Mouse (Mus musculus): Measurements from ENCODE around the gene Stk39. TPM values are rescaled to one million over a fixed set of nuclear protein-coding genes. Genes with fewer than 3 reads are reported as not detected.
"Not testable (repeated sequence)": the region's sequence is repeated elsewhere in the genome, so short reads cannot be mapped to it uniquely, and the experiment has no call there.

The Stk39 gene
- total RNA-seq, 2 experiments from 2014 or later: 77.5 to 80.1 TPM

- peak in 1 of 2 experiments; percentile 48 for DNase-seq (ENCODE audit: low spot score in 2 of 2)
- intact Hi-C loops (cut with DNase I): loop anchor here (5.0 kb wide), 1 partner anchor 51 kb away; no protein-coding TSS in a partner anchor
Observed at GRCm38 (mm10) chr2:68256472-68256871, 215.6 kb downstream of the Stk39 start.

DNA sequence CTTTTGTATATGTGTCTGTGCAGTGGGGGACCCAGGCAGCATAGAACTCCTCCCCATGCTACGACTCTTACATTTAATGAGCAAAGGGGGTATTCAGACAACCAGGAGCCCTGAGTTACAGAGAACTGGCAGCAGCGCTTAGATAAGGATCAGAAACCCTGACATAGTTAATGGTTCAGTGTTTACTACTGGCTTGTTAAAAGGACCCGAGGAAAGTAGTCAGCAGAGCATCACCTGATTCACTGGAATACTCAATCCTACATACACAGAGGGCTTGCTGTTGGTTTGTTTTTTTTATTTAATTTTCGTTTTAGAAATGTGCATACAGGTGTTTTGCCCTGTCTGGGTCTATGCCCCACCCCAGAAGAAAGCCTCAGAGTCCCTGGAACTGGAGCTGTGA, 217.3 kb downstream of the Stk39 start:
- intact Hi-C loops (cut with DNase I): loop anchor here (5.0 kb wide), 1 partner anchor 53 kb away; no protein-coding TSS in a partner anchor

GRCm38 (mm10) chr2:68253222-68253621, 218.8 kb downstream of the Stk39 start:
- intact Hi-C loops (cut with DNase I): no loop called here
- no peak for DNase-seq (ENCODE audit: low spot score in 2 of 2)

More for the DNA sequence above, 217.3 kb downstream of the Stk39 start:
- DNase-seq (ENCODE audit: low spot score in 2 of 2): no peak

DNA sequence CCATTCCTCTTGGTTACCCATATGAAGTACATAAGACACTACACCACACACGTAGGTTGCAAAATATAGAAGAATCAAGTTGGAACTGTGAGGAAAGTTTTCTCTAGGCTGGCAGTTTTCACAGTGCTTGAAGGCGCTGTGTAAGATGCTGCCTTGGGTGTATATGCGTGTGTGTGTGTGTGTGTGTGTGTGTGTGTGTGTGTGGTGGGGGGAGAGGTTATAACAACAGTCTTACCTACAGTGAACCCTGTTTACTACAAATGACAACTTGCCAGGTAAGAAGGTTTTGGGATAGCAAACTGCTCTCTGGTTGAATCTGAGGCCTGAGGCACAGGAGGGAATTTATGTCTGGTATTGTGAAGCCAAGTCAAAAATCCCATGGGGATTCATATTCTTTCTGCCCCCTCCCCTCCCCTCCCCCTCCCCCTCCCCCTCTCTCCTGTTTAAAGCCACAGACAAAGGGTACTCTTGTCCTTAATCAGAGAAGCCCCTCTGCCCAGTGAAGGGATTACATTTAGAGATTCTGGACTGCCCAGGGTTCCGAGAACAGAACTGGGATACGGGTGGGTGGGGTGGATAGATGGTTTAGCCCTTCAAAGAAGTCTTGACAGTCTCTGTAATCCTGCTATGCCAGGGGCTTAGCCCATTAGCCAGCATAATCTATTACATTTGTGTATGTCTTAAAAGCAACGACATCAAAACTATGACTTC, 219.9 kb downstream of the Stk39 start:
- no peak for DNase-seq (ENCODE audit: low spot score in 2 of 2)
- intact Hi-C loops (cut with DNase I): no loop called here

DNA sequence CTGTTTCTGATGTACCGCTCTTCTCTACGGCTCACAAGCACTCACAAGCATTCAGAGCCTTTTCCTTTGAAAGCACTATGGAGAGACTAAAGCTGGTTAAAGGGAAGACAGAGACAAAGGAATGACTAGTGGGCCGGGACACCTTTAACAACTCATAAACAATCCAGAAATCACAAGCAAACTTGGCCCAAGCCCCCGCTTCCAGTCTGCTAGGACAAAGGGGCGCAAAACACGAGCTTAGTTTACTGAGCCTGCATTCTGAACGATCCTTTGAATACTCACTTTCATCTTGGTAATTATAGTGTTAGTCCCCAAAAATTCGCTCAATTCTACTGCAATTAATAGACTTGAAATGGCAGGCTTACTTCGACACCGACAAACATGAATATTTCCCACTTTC, 221.2 kb downstream of the Stk39 start:
- intact Hi-C loops (cut with DNase I): no loop called here
- DNase-seq (ENCODE audit: low spot score in 2 of 2): no peak

GRCm38 (mm10) chr2:68249855-68250424, 222.1 kb downstream of the Stk39 start:
- intact Hi-C loops (cut with DNase I): no loop called here

GRCm38 (mm10) chr2:68246284-68246683, 225.8 kb downstream of the Stk39 start:
- intact Hi-C loops (cut with DNase I): no loop called here
- DNase-seq (ENCODE audit: low spot score in 2 of 2): no peak

More at GRCm38 (mm10) chr2:68249855-68250424, 222.1 kb downstream of the Stk39 start:
- no peak for DNase-seq (ENCODE audit: low spot score in 2 of 2)

DNA sequence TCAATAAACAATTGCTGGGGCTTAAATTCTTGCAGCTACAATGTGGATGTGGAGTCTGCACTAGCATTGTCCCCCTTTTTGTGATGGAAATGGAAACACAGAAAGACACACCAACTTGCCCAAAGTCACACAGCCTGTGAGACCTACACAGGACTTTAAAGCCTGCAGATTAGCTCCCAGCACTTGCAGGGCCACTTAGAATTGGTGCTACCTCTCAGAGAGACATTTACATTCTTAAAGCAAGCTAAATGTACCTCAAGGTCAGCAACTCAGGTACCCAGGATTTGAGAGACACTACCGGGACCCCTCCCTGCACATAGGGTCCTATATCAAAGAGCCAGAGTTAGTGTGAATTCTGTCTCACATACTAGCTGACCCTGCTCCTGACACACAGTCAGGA, 227.5 kb downstream of the Stk39 start:
- intact Hi-C loops (cut with DNase I): no loop called here
- DNase-seq (ENCODE audit: low spot score in 2 of 2): no peak

DNA sequence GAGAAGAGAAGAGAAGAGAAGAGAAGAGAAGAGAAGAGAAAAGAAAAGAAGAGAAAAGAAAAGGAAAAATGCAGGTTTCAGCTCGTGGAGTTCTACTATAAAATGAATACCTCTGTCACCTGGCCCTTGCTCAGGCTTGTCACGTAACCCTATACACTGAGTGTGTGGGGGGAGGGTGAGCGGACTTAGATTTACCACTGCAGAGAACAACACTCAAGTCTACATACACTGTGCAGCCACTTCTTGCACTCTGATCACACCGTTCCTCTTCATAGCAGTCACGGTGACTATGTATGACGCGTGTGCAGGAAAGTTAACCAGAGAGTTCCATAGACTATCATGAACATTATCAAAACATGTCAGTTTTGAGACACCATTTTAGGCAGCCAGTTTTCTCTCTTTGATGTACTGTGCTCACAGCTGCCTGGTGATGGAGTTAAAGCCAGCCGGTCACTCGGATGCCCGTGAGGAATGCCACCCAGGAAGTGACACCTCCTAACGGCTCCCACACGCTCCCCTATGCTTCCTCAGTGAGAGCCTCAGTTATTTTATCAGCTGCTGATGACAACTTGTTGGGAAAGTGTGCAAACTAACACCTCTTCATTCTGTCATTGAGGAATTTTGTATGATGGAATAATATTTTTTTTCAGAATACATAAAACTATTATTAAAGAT, 228.1 kb downstream of the Stk39 start:
- intact Hi-C loops (cut with DNase I): no loop called here
- no peak for DNase-seq (ENCODE audit: low spot score in 2 of 2)

DNA sequence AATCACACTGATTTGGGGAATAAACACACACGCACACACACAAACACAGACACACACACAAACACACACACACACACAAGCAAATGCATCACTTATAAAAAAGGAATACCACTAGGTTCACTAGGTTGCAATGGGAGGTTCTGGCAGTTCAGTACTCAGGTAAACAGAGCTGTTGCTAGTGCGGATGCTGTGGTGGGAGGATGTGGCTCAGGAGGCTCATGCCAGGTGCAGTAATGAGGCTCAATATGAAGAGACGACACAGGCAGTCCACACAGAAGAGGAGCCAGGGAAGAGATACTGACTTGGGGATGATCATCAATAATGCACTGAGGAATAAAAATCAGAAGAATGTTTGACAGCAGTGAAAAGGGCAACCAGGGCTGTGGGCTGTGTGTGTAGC, 228.8 kb downstream of the Stk39 start:
- intact Hi-C loops (cut with DNase I): no loop called here

GRCm38 (mm10) chr2:68242069-68242468, 230.0 kb downstream of the Stk39 start:
- intact Hi-C loops (cut with DNase I): no loop called here
- no peak for DNase-seq (ENCODE audit: low spot score in 2 of 2)

More for the DNA sequence above, 228.8 kb downstream of the Stk39 start:
- no peak for DNase-seq (ENCODE audit: low spot score in 2 of 2)

GRCm38 (mm10) chr2:68241640-68242039, 230.4 kb downstream of the Stk39 start:
- intact Hi-C loops (cut with DNase I): no loop called here
- no peak for DNase-seq (ENCODE audit: low spot score in 2 of 2)

DNA sequence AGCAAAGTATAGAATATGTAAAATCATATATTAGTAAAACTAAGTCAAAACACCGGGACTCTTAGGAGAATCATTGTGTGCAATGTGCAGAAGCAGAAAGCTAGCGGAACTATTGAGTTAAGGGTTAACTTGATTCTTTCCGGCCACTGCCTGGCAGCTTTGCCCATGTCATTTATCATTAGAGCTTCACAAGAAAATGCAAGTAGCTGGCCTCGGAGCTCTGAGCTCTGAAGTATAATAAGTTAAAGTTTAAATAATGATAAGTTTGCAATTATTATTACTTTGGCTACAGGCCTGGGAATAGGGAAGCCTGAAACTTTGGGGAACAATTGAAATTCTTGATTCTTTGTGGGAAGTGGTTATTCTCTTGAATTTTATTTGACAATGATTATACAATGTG, 232.7 kb downstream of the Stk39 start:
- intact Hi-C loops (cut with DNase I); DNase-seq (ENCODE audit: low spot score in 2 of 2): not testable (repeated sequence)

DNA sequence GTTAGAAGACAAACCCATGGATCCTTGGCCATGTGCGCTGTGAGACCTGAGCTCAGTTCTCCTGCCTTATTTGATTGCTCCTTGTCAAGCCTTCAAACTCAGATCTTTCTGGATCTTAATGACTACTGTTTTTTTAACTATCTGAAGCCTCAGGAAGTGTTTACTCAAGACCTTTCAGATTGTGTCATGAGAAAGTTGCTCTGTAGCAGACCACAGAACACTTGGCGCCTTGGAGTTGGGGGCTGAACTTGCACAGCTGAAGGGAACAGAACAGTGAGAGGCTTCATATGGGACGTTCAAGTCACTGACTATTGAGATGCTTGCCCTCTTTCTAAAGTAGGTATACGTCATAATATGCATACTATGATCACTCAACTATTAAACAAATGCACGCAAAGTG, 239.1 kb downstream of the Stk39 start:
- intact Hi-C loops (cut with DNase I): no loop called here
- no peak for DNase-seq (ENCODE audit: low spot score in 2 of 2)

DNA sequence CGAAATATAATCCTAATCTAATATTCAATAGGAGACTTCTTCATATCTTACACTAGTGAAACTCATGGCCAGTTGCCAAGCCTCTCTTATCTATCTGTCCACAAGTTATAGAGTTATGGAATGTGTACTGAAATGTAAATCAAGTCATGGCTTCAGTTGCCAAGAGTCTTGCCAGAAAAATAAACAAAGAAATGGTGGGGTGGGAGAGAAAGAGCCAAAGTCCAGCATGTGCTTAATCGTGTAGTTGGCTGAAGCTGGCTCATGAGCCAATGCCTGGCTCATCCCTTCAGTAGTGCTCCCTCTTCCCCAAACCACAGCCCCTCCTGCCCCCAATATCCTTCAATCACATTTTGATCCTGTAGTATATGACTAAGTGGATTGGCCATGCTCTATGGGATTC, 242.2 kb downstream of the Stk39 start:
- intact Hi-C loops (cut with DNase I): no loop called here
- no peak for DNase-seq (ENCODE audit: low spot score in 2 of 2)

DNA sequence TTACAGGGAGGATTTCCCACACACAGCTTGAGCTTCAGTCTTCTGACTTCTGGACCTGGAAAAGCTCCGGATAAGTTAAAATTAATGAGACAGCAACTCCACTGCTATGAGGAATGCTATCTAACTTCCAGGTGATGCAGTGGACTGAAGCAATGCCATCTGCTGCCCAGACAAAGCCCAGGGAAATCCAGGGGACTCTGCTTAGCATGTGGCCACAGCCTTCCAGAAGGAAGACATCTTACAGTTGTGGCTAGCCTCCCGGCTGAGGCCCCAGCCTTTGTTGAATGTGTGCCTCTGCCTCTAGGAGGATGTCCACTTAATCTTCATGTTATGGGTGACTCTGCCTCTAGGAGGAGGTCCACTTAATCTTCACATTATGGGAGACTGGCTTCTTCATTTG, 243.0 kb downstream of the Stk39 start:
- no peak for DNase-seq (ENCODE audit: low spot score in 2 of 2)
- intact Hi-C loops (cut with DNase I): no loop called here

DNA sequence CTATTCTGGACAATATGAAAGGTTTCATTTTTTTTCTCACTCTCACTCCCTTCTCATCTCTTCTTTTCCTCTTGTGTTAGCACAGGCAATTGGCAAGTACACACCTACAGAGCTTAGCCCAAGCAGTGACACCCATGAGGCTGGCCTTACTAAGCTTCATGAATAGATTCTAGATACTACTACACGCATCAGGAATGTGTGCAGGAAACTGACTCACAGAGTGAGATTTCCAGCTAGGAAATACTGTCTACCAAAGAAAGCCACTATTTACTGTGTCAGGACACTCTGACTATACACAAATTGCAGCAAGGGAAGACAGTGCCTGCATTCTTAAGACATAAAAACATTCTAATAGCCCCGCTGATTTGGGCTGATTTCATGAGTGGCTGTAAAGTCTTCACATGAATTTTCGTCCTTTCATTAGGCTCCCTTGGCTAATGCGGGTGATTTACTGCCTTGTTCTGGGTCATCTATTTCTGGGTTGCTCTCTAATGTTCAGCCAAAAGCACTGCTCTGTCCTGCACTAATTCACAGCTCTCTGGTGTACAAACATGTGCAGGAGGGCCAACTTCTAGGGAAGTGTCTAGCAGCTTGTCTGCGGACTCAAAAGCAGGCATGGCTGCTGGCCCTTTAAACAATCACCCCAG, 249.7 kb downstream of the Stk39 start:
- DNase-seq (ENCODE audit: low spot score in 2 of 2): no peak
- intact Hi-C loops (cut with DNase I): no loop called here

DNA sequence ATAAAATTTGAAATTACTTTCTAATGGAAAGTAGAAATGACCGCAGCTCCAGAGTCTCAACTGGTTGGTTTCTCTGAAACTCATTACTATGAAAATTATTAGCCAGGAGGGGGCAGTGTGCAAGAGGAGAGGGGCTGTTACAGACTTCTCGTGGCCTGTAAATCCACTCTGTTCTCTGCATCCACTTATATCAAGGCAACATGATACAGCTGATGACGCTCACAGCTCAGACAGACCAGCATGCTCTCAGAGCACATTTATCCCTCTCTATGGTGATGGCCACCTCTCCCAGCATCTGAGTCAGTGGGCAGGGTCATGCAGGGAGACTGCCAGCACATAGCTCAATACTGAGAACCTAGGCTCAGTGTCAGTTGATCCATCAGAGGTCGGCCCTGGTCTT, 250.8 kb downstream of the Stk39 start:
- intact Hi-C loops (cut with DNase I): loop anchor here (2.0 kb wide), 1 partner anchor 128 kb away; no protein-coding TSS in a partner anchor
- DNase-seq (ENCODE audit: low spot score in 2 of 2): no peak

- DNase-seq (ENCODE audit: low spot score in 2 of 2): no peak
- intact Hi-C loops (cut with DNase I): loop anchor here (2.0 kb wide), 1 partner anchor 129 kb away; no protein-coding TSS in a partner anchor
Observed at GRCm38 (mm10) chr2:68219823-68220222, 252.2 kb downstream of the Stk39 start.

DNA sequence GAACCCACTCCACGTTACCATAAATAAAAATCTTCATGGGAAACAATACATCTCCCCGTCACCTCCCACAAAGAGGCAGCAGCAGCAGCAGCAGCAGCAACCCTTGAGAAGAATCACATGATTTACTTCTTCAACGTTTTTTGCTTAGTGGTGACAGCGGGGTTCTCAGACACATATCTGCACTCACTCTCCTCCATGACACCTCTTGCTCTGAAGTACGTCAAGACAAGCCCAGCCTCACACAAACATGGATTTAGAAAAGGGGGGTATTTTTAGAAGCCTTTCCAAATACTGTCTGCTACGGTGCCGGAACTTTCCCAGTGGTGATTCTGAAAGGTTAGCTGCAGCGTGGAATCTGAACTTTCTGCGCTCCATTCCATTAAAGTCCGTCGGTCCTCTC, 256.9 kb downstream of the Stk39 start:
- DNase-seq (ENCODE audit: low spot score in 2 of 2): no peak
- intact Hi-C loops (cut with DNase I): no loop called here
